Mouse (Mus musculus): Measurements from ENCODE around the gene Ptbp3.

DNA sequence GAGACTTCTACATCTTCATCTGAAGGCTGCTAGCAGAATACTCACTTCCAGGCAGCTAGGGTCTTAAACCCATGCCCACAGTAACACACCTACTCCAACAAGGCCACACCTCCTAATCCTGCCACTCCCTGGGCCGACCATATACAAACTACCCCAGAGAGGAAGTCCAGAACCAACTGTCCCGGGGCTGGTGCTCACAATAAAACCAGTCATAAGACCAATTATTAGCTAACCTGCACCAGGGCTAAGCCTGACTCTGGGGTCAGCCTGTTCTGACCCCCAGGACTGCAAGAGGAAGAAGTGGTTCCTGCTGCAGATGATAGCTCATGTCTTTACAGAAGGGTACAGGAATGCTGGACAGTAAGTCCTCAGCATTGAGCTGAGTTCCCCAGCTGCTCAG lies 93.7 kb downstream of the Ptbp3 start:
- TF ChIP-seq CTCF (IDR thresholded peaks at IDR 0.05; ENCODE audit: control insufficient read depth, insufficient read depth, insufficient read length) (no peak), MAX (IDR thresholded peaks at IDR 0.05) (no peak), CEBPB (IDR thresholded peaks at IDR 0.05; ENCODE audit: low read depth) (no peak), MYOD1 (IDR thresholded peaks at IDR 0.05; ENCODE audit: control insufficient read depth, insufficient read length, low read depth) (no peak)
